Mouse (Mus musculus) kidney, embryonic 14.5 days (tissue): ENCODE measurements around the gene Cmtm7. TPM values are rescaled to one million over a fixed set of nuclear protein-coding genes. Genes with fewer than 3 reads are reported as not detected.

ENCODE experiments used
- ATAC-seq: fragments of 200-750 bp; cut with Nextera tagmentation; 2 replicates; pipeline ENCODE4 v1.8.0; 2017; ENCODE audit warnings: moderate number of reproducible peaks, mild to moderate bottlenecking, moderate TSS enrichment, moderate library complexity; ENCODE audit not compliant: low FRiP score, low TSS enrichment
- H3K27ac ChIP-seq: fragments of 300-500 bp; sonication (generic); 2 replicates; pipeline ENCODE4 v1.5.1; 2014; ENCODE audit warnings: low read depth, mild to moderate bottlenecking, low read length, moderate library complexity, mixed read lengths
- H3K27me3 ChIP-seq: fragments of 300-500 bp; sonication (generic); 2 replicates; pipeline ENCODE4 v1.6.1; 2014; ENCODE audit warnings: mild to moderate bottlenecking, low read length; ENCODE audit not compliant: control insufficient read depth, insufficient read depth
- H3K36me3 ChIP-seq: fragments of 300-500 bp; sonication (generic); 2 replicates; pipeline ENCODE4 v1.6.1; 2014; ENCODE audit warnings: low read length, mixed read lengths; ENCODE audit not compliant: control insufficient read depth, insufficient read depth
- H3K4me1 ChIP-seq: fragments of 300-500 bp; sonication (generic); 2 replicates; pipeline ENCODE4 v1.6.1; 2014; ENCODE audit warnings: low read length, mixed read lengths; ENCODE audit not compliant: control insufficient read depth, insufficient read depth
- H3K4me2 ChIP-seq: fragments of 300-500 bp; sonication (generic); replicated peaks from 2 replicates; pipeline ENCODE4 v1.6.1; 2014; ENCODE audit warnings: low read depth, mild to moderate bottlenecking, low read length
- H3K4me3 ChIP-seq: fragments of 300-500 bp; sonication (generic); 2 replicates; pipeline ENCODE4 v1.5.1; 2014; ENCODE audit warnings: mild to moderate bottlenecking, low read length
- H3K9ac ChIP-seq: fragments of 300-500 bp; sonication (generic); 2 replicates; pipeline ENCODE4 v1.6.1; 2014; ENCODE audit warnings: low read depth, mild to moderate bottlenecking, low read length, moderate library complexity
- H3K9me3 ChIP-seq: fragments of 300-500 bp; sonication (generic); 2 replicates; pipeline ENCODE4 v1.6.1; 2016; ENCODE audit warnings: low read length; ENCODE audit not compliant: control insufficient read depth
- WGBS: fragments of 180-500 bp; shearing (Covaris S2); extraction: QIAGEN DNeasy Blood & Tissue Kit; methylation state at CpG from one replicate; pipeline ENCODE4 v1.1.7; 2014; 5-methylcytosine and 5-hydroxymethylcytosine counted together
- polyA plus RNA-seq: library from polyadenylated mRNA; unstranded; fragments of >200 nt; fragmentation: Nextera tagmentation; extraction: Ambion mirVana; gene quantifications from 2 replicates; pipeline ENCODE4 v1.2.1, GENCODE M21; 2014

Cmtm7 gene
- polyA plus RNA-seq, 1 experiment from 2014 or later = 92.7 TPM

DNA sequence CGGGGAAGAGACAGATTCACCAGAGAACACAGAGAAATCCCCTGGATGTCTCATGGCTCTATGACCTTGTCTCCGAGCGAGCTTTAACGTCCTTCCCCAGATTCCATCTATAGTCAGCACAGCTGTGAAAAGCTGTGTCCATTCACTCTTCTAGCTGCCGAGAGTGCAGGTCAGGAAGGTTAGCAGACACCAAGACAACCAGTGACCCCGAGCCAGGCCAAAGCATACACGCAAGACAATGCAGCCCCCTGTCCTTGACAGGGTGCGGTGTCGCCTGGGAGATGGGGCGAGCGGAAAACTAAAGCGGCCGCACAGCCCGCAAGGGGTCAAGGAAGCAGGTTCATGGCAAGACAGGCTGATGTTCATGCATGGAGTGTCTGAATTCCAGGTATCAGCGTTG is 19.6 kb upstream of the Cmtm7 start:
- WGBS = 45% methylated on average over 15 of the region's 15 CpGs
- no peak overlapping the region for H3K27ac ChIP-seq
- H3K4me2 ChIP-seq = no peak overlapping the region
- no peak overlapping the region for H3K9ac ChIP-seq
- ATAC-seq = no peak
- H3K9me3 ChIP-seq = no peaks in the 10 kb centered on the region
- peaks cover 9% of the 10 kb centered on the region for H3K4me1 ChIP-seq
- H3K36me3 ChIP-seq = no peaks in the 10 kb centered on the region
- no peaks in the 10 kb centered on the region for H3K27me3 ChIP-seq
- no peak overlapping the region for H3K4me3 ChIP-seq

- Histone ChIP-seq H3K4me3 (no peak overlapping the region), H3K9ac (no peak overlapping the region; the same call in 1 of the 2 replicates), H3K27me3 (no peaks in the 10 kb centered on the region), H3K9me3 (no peaks in the 10 kb centered on the region), H3K36me3 (no peaks in the 10 kb centered on the region), H3K4me2 (no peak overlapping the region), H3K27ac (no peak overlapping the region), H3K4me1 (peaks cover 9% of the 10 kb centered on the region)
- no peak for ATAC-seq
- WGBS = 35% methylated on average over 10 of the region's 10 CpGs
These were observed 17.9 kb upstream of the Cmtm7 start for GRCm38 (mm10) chr9:114799498-114800107.

DNA sequence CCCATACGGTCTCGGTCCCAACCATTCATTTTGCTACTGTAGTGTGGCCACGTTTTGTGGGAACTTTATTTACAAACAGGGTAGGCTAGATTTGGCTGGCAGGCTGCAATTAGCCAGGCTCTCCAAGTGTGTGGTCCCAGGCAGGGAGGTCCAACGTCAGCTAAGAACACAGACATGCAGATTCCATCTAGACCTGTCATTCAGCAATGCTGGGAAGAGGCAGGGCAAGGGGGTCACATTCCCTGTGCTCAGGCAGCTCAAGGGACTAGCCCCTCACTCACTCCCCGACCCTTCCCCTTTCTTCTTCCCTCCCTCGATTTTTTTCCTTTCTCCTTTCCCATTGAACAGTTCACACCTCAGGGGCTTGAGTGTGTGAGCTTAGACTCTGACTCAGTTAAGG is 17.2 kb upstream of the Cmtm7 start:
- Histone ChIP-seq H3K9me3 (no peaks in the 10 kb centered on the region), H3K4me3 (no peak overlapping the region), H3K36me3 (no peaks in the 10 kb centered on the region), H3K4me1 (peaks cover 9% of the 10 kb centered on the region), H3K9ac (no peak overlapping the region), H3K27me3 (no peaks in the 10 kb centered on the region), H3K4me2 (no peak overlapping the region), H3K27ac (no peak overlapping the region)
- no peak for ATAC-seq
- 46% methylated on average over 6 of the region's 6 CpGs for WGBS

DNA sequence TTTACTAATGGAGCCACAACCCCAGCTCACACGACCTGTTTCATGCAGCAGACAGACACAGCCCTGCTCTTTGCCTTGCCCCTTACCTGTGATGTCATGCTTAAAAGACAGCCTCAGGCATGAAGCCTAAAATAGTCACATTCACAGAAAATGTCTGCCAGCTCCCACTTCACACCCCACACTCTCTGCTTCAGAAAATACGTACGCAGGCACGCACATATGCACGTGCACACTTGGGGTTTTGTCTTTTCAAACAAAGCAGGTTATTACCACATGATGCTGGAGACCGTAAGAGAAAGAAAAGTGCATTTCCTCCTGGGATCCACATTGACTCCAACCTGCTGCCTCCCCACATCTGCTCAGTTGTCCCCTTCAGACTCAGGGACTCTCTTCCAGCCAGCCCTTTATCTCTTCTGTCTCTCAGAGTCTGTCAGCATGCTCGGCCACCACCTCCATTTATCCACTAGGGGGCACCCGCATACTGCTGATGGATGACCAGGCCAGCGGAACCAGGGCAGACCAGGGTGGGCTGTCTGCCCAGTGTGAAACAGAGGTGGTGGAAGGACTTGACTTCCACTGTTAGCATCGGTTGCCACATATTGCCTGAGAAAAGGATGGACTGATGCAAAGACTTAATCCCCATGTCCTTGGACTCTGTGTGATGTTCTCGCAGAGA is 15.8 kb upstream of the Cmtm7 start:
- Histone ChIP-seq H3K4me2 (no peak overlapping the region), H3K4me3 (no peak overlapping the region), H3K4me1 (peaks cover 9% of the 10 kb centered on the region), H3K27me3 (no peaks in the 10 kb centered on the region), H3K27ac (no peak overlapping the region), H3K36me3 (no peaks in the 10 kb centered on the region), H3K9ac (no peak overlapping the region), H3K9me3 (no peaks in the 10 kb centered on the region)
- peak; percentile 79 for ATAC-seq
- WGBS = 58% methylated on average over 11 of the region's 11 CpGs

- no peak overlapping the region for H3K4me2 ChIP-seq
- no peaks in the 10 kb centered on the region for H3K36me3 ChIP-seq
- H3K9me3 ChIP-seq = no peaks in the 10 kb centered on the region
- H3K27ac ChIP-seq = no peak overlapping the region
- WGBS = 64% methylated on average over 11 of the region's 11 CpGs
- H3K4me1 ChIP-seq = peaks cover 9% of the 10 kb centered on the region
- no peak overlapping the region for H3K4me3 ChIP-seq
- no peaks in the 10 kb centered on the region for H3K27me3 ChIP-seq
- no peak overlapping the region for H3K9ac ChIP-seq
- ATAC-seq = no peak
These were observed 14.9 kb upstream of the Cmtm7 start for GRCm38 (mm10) chr9:114796473-114797050.

DNA sequence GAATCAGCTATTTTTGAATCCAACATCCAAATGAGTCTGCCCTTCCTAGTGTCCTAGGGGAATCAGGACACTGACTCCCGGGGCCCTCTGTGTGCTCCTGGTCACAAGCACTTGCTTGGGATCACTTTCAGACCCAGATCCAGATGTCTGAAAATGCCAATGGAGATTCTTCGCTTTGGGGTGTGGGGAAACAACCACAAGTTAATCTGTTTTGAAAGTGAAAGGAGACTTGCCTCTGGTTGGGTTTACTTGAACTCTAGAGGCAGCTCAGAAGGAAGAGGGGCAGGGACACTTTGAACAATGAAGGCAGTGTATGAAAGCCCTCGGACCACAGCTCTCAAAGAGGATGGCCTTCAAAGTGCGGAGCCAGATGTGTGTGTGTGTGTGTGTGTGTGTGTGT is 12.8 kb upstream of the Cmtm7 start:
- Histone ChIP-seq H3K9me3 (no peaks in the 10 kb centered on the region), H3K9ac (no peak overlapping the region), H3K27ac (no peak overlapping the region), H3K4me2 (no peak overlapping the region), H3K4me3 (no peak overlapping the region), H3K36me3 (no peaks in the 10 kb centered on the region), H3K4me1 (peaks cover 5% of the 10 kb centered on the region), H3K27me3 (no peaks in the 10 kb centered on the region)
- no peak for ATAC-seq
- 85% methylated on average over 4 of the region's 4 CpGs for WGBS

DNA sequence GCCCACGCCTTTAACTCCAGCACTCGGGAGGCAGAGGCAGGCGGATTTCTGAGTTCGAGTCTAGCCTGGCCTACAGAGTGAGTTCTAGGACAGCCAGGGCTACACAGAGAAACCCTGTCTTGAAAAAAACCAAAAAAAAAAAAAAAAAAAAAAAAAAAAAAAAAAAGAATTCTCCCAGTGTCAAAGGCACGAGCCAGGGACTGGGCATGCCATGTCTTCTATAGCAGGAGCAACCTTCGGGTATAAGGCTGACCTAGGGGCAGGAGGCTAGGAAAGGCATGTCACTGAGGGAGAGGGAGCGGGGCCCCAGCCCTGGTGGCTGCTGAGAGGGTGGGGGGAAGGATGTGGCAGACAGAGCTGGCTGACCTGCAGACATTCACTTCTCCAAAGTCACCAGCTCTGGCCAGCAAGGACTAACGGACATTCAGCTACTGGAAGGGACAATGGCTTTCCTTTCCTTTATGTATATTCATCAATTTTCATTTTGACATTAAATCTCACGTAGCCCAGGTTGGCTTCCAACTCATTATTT is 12.2 kb upstream of the Cmtm7 start:
- no peaks in the 10 kb centered on the region for H3K27me3 ChIP-seq
- H3K4me3 ChIP-seq = no peak overlapping the region
- H3K9ac ChIP-seq = no peak overlapping the region
- H3K4me1 ChIP-seq = no peaks in the 10 kb centered on the region; the same call in 1 of the 2 replicates
- no peak overlapping the region for H3K4me2 ChIP-seq
- no peaks in the 10 kb centered on the region for H3K36me3 ChIP-seq
- whole genome bisulfite sequencing = 87% methylated on average over 9 of the region's 9 CpGs
- no peaks in the 10 kb centered on the region for H3K9me3 ChIP-seq
- H3K27ac ChIP-seq = no peak overlapping the region
- no peak for ATAC-seq

- WGBS = 73% methylated on average over 8 of the region's 8 CpGs
- Histone ChIP-seq H3K27me3 (no peaks in the 10 kb centered on the region), H3K4me3 (no peak overlapping the region)
These were observed 8.3 kb upstream of the Cmtm7 start for GRCm38 (mm10) chr9:114789989-114790388.

DNA sequence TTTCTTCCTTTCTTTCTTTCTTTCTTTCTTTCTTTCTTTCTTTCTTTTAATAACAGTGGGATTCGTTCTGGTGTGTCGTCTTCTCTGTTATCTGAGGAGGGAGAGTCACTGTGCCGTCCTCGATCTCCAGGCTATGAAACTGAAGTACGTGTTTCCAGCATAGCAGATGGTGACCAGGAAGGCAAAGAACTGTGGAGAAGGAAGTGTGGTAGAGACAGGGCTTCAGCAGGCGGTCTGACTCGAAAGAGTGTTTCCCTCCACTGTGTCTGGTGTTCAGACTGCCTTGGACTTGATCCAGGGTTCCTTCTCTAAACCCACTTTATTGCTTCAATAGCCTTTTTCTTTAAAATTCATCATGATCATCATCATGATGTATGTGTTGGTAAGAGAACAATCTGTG is 7.9 kb upstream of the Cmtm7 start:
- Histone ChIP-seq H3K27me3 (no peaks in the 10 kb centered on the region), H3K36me3 (no peaks in the 10 kb centered on the region), H3K4me2 (no peak overlapping the region), H3K9me3 (no peaks in the 10 kb centered on the region), H3K4me1 (peaks cover 5% of the 10 kb centered on the region; the same call in 1 of the 2 replicates), H3K4me3 (no peak overlapping the region), H3K9ac (no peak overlapping the region), H3K27ac (no peak overlapping the region)
- 55% methylated on average over 7 of the region's 7 CpGs for WGBS
- ATAC-seq = no peak

More at GRCm38 (mm10) chr9:114789989-114790388, 8.3 kb upstream of the Cmtm7 start:
- Histone ChIP-seq H3K9me3 (no peaks in the 10 kb centered on the region), H3K4me1 (peaks cover 5% of the 10 kb centered on the region; the same call in 1 of the 2 replicates), H3K27ac (no peak overlapping the region), H3K9ac (no peak overlapping the region), H3K4me2 (no peak overlapping the region), H3K36me3 (no peaks in the 10 kb centered on the region)
- ATAC-seq = no peak
